Mouse (Mus musculus): ENCODE results near the gene 1700014D04Rik. TPM values are rescaled to one million over a fixed set of nuclear protein-coding genes. Genes with fewer than 3 reads are reported as not detected.
"Not testable (repeated sequence)": the region's sequence is repeated elsewhere in the genome, so short reads cannot be mapped to it uniquely, and the experiment has no call there.

The 1700014D04Rik gene
- polyA plus RNA-seq, 1 experiment from 2014 or later = 0.14 TPM

- not testable (repeated sequence) for ATAC-seq (ENCODE audit: low FRiP score); H3K9me3 ChIP-seq (replicated peaks); H3K9ac ChIP-seq (replicated peaks); H3K36me3 ChIP-seq; H3K4me3 ChIP-seq (replicated peaks); H3K4me2 ChIP-seq; H3K27me3 ChIP-seq (replicated peaks); H3K4me1 ChIP-seq; H3K27ac ChIP-seq (replicated peaks)
- WGBS = 39% methylated on average over 6 of the region's 6 CpGs
Measured at GRCm38 (mm10) chr13:59734347-59734746, 12.2 kb downstream of the 1700014D04Rik start.

- Histone ChIP-seq H3K27me3 (replicated peaks) (no peaks in the 10 kb centered on the region), H3K4me2 (no peak overlapping the region), H3K9me3 (replicated peaks) (no peaks in the 10 kb centered on the region), H3K4me1 (no peaks in the 10 kb centered on the region), H3K36me3 (no peaks in the 10 kb centered on the region), H3K9ac (replicated peaks) (no peak overlapping the region), H3K27ac (replicated peaks) (no peak overlapping the region), H3K4me3 (replicated peaks) (no peak overlapping the region)
- ATAC-seq (ENCODE audit: low FRiP score) = no peak
- 83% methylated on average over 4 of the region's 4 CpGs for WGBS
Measured at GRCm38 (mm10) chr13:59733936-59734335, 12.6 kb downstream of the 1700014D04Rik start.

- H3K9me3 ChIP-seq (replicated peaks) = no peaks in the 10 kb centered on the region
Measured at GRCm38 (mm10) chr13:59731652-59732051, 14.9 kb downstream of the 1700014D04Rik start, which contains the start of gene Spata31d1d. Spata31d1d (minus strand) TSS chr13:59731752.

GRCm38 (mm10) chr13:59728378-59729093, 18.0 kb downstream of the 1700014D04Rik start:
- Histone ChIP-seq H3K27me3 (replicated peaks) (0 out of 2 replicates have a peak, but pooled peaks cover 5% of the 10 kb centered on the region), H3K36me3 (no peaks in the 10 kb centered on the region), H3K4me2 (no peak overlapping the region), H3K9me3 (replicated peaks) (no peaks in the 10 kb centered on the region), H3K27ac (replicated peaks) (no peak overlapping the region), H3K4me1 (peaks cover 19% of the 10 kb centered on the region), H3K9ac (replicated peaks) (no peak overlapping the region), H3K4me3 (replicated peaks) (no peak overlapping the region)
- 27% methylated on average over 7 of the region's 7 CpGs for WGBS
- ATAC-seq (ENCODE audit: low FRiP score) = peak; percentile 85

More at GRCm38 (mm10) chr13:59731652-59732051, 14.9 kb downstream of the 1700014D04Rik start, which contains the start of gene Spata31d1d:
- Histone ChIP-seq H3K9ac (replicated peaks) (no peak within 1 kb of the TSS), H3K27me3 (replicated peaks) (0 out of 2 replicates have a peak, but pooled peaks cover 5% of the 10 kb centered on the region), H3K4me1 (peaks cover 10% of the 10 kb centered on the region; the same call in 1 of the 2 replicates), H3K27ac (replicated peaks) (no peak within 1 kb of the TSS), H3K36me3 (no peaks in the 10 kb centered on the region), H3K4me2 (no peak within 1 kb of the TSS), H3K4me3 (replicated peaks) (no peak within 1 kb of the TSS)
- ATAC-seq (ENCODE audit: low FRiP score) = no peak
- WGBS = 55% methylated on average over 7 of the region's 7 CpGs

GRCm38 (mm10) chr13:59726139-59726867, 20.2 kb downstream of the 1700014D04Rik start:
- H3K36me3 ChIP-seq = no peaks in the 10 kb centered on the region
- H3K9me3 ChIP-seq (replicated peaks) = no peaks in the 10 kb centered on the region
- H3K9ac ChIP-seq (replicated peaks) = no peak overlapping the region
- H3K27me3 ChIP-seq (replicated peaks) = 0 out of 2 replicates have a peak, but pooled peaks cover 5% of the 10 kb centered on the region
- peaks cover 19% of the 10 kb centered on the region for H3K4me1 ChIP-seq
- 27% methylated on average over 29 of the region's 29 CpGs for WGBS
- peak overlapping the region; percentile 45 for H3K4me2 ChIP-seq
- no peak for ATAC-seq (ENCODE audit: low FRiP score)
- H3K4me3 ChIP-seq (replicated peaks) = no peak overlapping the region; the same call in 1 of the 2 replicates
- no peak overlapping the region for H3K27ac ChIP-seq (replicated peaks)

- not testable (repeated sequence) for H3K36me3 ChIP-seq; H3K27ac ChIP-seq (replicated peaks); ATAC-seq (ENCODE audit: low FRiP score); H3K9me3 ChIP-seq (replicated peaks); H3K4me2 ChIP-seq; H3K27me3 ChIP-seq (replicated peaks); H3K9ac ChIP-seq (replicated peaks); H3K4me3 ChIP-seq (replicated peaks)
- H3K4me1 ChIP-seq = peaks cover 16% of the 10 kb centered on the region
- 77% methylated on average over 1 of the region's 1 CpGs for WGBS
Measured at GRCm38 (mm10) chr13:59722089-59722488, 24.5 kb downstream of the 1700014D04Rik start.

GRCm38 (mm10) chr13:59719475-59719874, 27.1 kb downstream of the 1700014D04Rik start:
- Histone ChIP-seq H3K4me3 (replicated peaks) (no peak overlapping the region), H3K4me1 (peaks cover 5% of the 10 kb centered on the region), H3K9me3 (replicated peaks) (no peaks in the 10 kb centered on the region), H3K27ac (replicated peaks) (no peak overlapping the region), H3K9ac (replicated peaks) (no peak overlapping the region), H3K27me3 (replicated peaks) (no peaks in the 10 kb centered on the region), H3K36me3 (no peaks in the 10 kb centered on the region), H3K4me2 (no peak overlapping the region)
- ATAC-seq (ENCODE audit: low FRiP score) = no peak
- WGBS = 83% methylated on average over 1 of the region's 1 CpGs

- H3K4me3 ChIP-seq (replicated peaks); H3K4me1 ChIP-seq; H3K27me3 ChIP-seq (replicated peaks); H3K4me2 ChIP-seq; H3K9me3 ChIP-seq (replicated peaks); H3K27ac ChIP-seq (replicated peaks); ATAC-seq (ENCODE audit: low FRiP score); H3K9ac ChIP-seq (replicated peaks); H3K36me3 ChIP-seq: not testable (repeated sequence)
- WGBS = 36% methylated on average over 6 of the region's 6 CpGs
Measured at GRCm38 (mm10) chr13:59718857-59719440, 27.6 kb downstream of the 1700014D04Rik start.

GRCm38 (mm10) chr13:59713710-59714109, 32.8 kb downstream of the 1700014D04Rik start:
- Histone ChIP-seq H3K27me3 (replicated peaks) (no peaks in the 10 kb centered on the region), H3K4me1 (no peaks in the 10 kb centered on the region), H3K36me3 (no peaks in the 10 kb centered on the region), H3K9ac (replicated peaks) (no peak overlapping the region), H3K4me2 (no peak overlapping the region), H3K4me3 (replicated peaks) (no peak overlapping the region), H3K27ac (replicated peaks) (no peak overlapping the region), H3K9me3 (replicated peaks) (no peaks in the 10 kb centered on the region)
- ATAC-seq (ENCODE audit: low FRiP score) = no peak
- WGBS = 39% methylated on average over 3 of the region's 3 CpGs

- ATAC-seq (ENCODE audit: low FRiP score) = not testable (repeated sequence)
- WGBS = 76% methylated on average over 3 of the region's 3 CpGs
Measured at GRCm38 (mm10) chr13:59711984-59712383, 34.6 kb downstream of the 1700014D04Rik start, which contains the start of gene Spata31d1b. Spata31d1b (plus strand) TSS chr13:59712284.

GRCm38 (mm10) chr13:59710230-59710629, 36.3 kb downstream of the 1700014D04Rik start, which contains the start of gene Spata31d1a:
Spata31d1a (minus strand) TSS chr13:59710330.
- no peak for ATAC-seq (ENCODE audit: low FRiP score)
- H3K27ac ChIP-seq (replicated peaks) = no peak within 1 kb of the TSS
- no peaks in the 10 kb centered on the region for H3K27me3 ChIP-seq (replicated peaks)
- H3K9ac ChIP-seq (replicated peaks) = no peak within 1 kb of the TSS
- H3K36me3 ChIP-seq = no peaks in the 10 kb centered on the region
- WGBS = 92% methylated on average over 15 of the region's 15 CpGs
- no peaks in the 10 kb centered on the region for H3K4me1 ChIP-seq
- H3K9me3 ChIP-seq (replicated peaks) = no peaks in the 10 kb centered on the region
- H3K4me2 ChIP-seq = no peak within 1 kb of the TSS
- H3K4me3 ChIP-seq (replicated peaks) = no peak within 1 kb of the TSS

More at GRCm38 (mm10) chr13:59711984-59712383, 34.6 kb downstream of the 1700014D04Rik start, which contains the start of gene Spata31d1b:
- H3K27ac ChIP-seq (replicated peaks); H3K9ac ChIP-seq (replicated peaks); H3K36me3 ChIP-seq; H3K27me3 ChIP-seq (replicated peaks); H3K4me2 ChIP-seq; H3K9me3 ChIP-seq (replicated peaks); H3K4me3 ChIP-seq (replicated peaks); H3K4me1 ChIP-seq: not testable (repeated sequence)
